Mouse (Mus musculus) olfactory bulb, adult 2 months (tissue): Measurements from ENCODE around the gene Stk17b.

Experiments
- CTCF ChIP-seq: fragments of 200-500 bp; IDR thresholded peaks from 2 replicates; pipeline ENCODE4 v1.5.1; 2012; ENCODE audit warnings: low read depth, mild to moderate bottlenecking, low read length, moderate library complexity; ENCODE audit not compliant: insufficient read depth
- POLR2A ChIP-seq: fragments of 200-500 bp; IDR thresholded peaks from 2 replicates; pipeline ENCODE4 v1.6.1; 2012; ENCODE audit warnings: mild to moderate bottlenecking, low read depth, low read length, moderate library complexity; ENCODE audit not compliant: insufficient read depth

- TF ChIP-seq CTCF (no peak), POLR2A (no peak)
Observed at GRCm38 (mm10) chr1:53775545-53775944, 9.5 kb downstream of the Stk17b start.
